Mouse (Mus musculus): ENCODE measurements around the gene Kcnn1. TPM values are rescaled to one million over a fixed set of nuclear protein-coding genes. Genes with fewer than 3 reads are reported as not detected.
A peak's percentile ranks its signal among the peaks of the same experiment; 100 is the strongest.

The Kcnn1 gene
- total and polyA plus RNA-seq, 3 experiments: 12.6 to 21.5 (median 14.7) TPM

DNA sequence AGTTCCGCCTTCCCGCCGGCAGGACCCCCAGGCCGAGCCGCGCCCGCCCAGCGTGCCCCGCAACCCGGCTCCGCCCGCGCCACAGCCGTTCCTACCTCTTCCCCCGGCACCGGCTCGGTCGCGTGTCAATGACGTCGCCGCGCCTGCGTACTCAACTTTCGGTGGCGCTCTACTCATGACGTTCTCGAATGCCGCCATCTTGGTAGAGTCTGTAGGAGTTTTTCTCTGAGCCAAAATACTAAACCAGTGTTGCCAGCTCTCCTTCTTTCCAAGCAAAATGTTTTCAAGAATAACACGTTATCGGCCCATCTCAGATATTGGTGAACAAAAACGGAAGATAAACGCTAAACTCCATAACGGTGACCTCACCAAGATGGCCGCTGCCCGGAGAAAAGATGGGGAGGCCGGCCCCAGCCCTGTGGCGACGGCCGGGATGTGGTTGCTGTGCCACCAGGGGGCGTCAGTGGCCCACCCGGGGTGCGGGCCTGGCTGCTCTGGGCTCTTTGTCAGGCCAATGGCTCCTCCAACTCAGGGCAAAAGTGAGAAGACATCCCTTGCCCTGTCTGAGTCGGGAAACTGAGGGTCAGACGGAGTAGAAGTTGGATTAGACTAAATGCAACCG, 10.4 kb upstream of the Kcnn1 start, which contains the start of gene Ccdc124:
Ccdc124 (minus strand) TSS at position 572 of the 622 bp plus-strand sequence.
- no peaks in the 10 kb centered on the region for H3K79me2 ChIP-seq (replicated peaks; ENCODE audit: control insufficient read depth, insufficient read depth, low read length)
- no peaks in the 10 kb centered on the region for H3K27me3 ChIP-seq (ENCODE audit: control insufficient read depth, insufficient read depth, low read length)
- H3K9ac ChIP-seq (ENCODE audit: low read depth, low read length): peak within 1 kb of the TSS; percentile 75
- peak within 1 kb of the TSS; percentile 95 for H3K27ac ChIP-seq
- peak within 1 kb of the TSS; percentile 97 for H3K4me3 ChIP-seq
- peak; percentile 95 to 97 for DNase-seq
- WGBS: under 1% methylated on average over 46 of the region's 46 CpGs
- H3K4me1 ChIP-seq (ENCODE audit: control insufficient read depth, insufficient read depth, low read length): peaks cover 4% of the 10 kb centered on the region
- intact Hi-C loops (cut with DNase I): loop anchor here (1.0 kb wide), 2 partner anchors 20 to 24 kb away; partner anchors contain the start of gene Rpl18a
- TF ChIP-seq CTCF (IDR thresholded peaks at IDR 0.05) (no peak; the same call in 1 of the 2 replicates), POLR2A (IDR thresholded peaks at IDR 0.05; ENCODE audit: insufficient read depth, low read depth, low read length) (peak; percentile 63), EP300 (IDR thresholded peaks at IDR 0.05; ENCODE audit: insufficient read depth, low read depth, low read length) (0 out of 2 replicates have a peak, but pooled peaks have one; percentile 47)
- no peaks in the 10 kb centered on the region for H3K36me3 ChIP-seq (ENCODE audit: control insufficient read depth, insufficient read depth, low read length)

DNA sequence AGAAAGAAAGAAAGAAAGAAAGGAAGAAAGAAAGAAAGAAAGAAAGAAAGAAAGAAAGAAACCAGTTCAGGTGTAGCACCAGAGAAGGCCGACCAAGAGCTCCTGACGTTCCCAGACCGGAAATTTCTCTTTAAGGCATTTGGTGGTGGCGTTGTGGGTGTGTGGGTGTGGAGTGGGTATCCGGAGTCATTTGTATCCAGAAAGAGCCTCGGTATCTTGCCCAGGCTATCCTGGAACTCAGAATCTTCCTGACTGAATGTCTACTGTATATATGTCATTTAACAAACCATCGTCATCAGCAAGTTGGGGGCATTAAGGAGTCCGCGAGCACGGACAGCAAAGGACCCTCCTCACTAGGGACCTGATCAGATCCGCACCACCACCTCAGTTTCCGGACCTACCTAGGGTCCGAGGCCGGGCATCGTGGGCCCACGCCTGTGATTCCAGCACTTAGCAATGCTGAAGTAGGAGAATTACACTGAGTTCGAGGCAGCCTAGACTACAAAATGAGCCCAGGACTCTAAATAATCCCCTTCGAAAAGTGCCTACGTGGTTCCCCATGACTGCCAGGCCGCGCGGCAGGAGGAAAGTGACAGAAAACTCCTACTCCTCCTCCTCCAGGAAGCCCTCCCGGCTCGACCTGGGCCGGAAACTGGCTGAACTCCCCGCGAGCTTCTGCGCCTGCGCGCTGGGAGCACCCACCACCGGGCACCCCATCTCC, 9.7 kb upstream of the Kcnn1 start:
- Histone ChIP-seq H3K79me2 (replicated peaks; ENCODE audit: control insufficient read depth, insufficient read depth, low read length) (no peaks in the 10 kb centered on the region), H3K4me3 (peak overlapping the region; percentile 97), H3K36me3 (ENCODE audit: control insufficient read depth, insufficient read depth, low read length) (no peaks in the 10 kb centered on the region), H3K27ac (peak overlapping the region; percentile 95), H3K9ac (ENCODE audit: low read depth, low read length) (peak overlapping the region; percentile 75), H3K4me1 (ENCODE audit: control insufficient read depth, insufficient read depth, low read length) (peaks cover 4% of the 10 kb centered on the region), H3K27me3 (ENCODE audit: control insufficient read depth, insufficient read depth, low read length) (no peaks in the 10 kb centered on the region)
- intact Hi-C loops (cut with DNase I): loop anchor here (1.0 kb wide), 2 partner anchors 20 to 24 kb away; partner anchors contain the start of gene Rpl18a
- WGBS: 2% methylated on average over 31 of the region's 31 CpGs
- TF ChIP-seq POLR2A (IDR thresholded peaks at IDR 0.05; ENCODE audit: insufficient read depth, low read depth, low read length): no peak
- TF ChIP-seq CTCF (IDR thresholded peaks at IDR 0.05): no peak
- TF ChIP-seq EP300 (IDR thresholded peaks at IDR 0.05; ENCODE audit: insufficient read depth, low read depth, low read length): no peak
- DNase-seq: no peak

DNA sequence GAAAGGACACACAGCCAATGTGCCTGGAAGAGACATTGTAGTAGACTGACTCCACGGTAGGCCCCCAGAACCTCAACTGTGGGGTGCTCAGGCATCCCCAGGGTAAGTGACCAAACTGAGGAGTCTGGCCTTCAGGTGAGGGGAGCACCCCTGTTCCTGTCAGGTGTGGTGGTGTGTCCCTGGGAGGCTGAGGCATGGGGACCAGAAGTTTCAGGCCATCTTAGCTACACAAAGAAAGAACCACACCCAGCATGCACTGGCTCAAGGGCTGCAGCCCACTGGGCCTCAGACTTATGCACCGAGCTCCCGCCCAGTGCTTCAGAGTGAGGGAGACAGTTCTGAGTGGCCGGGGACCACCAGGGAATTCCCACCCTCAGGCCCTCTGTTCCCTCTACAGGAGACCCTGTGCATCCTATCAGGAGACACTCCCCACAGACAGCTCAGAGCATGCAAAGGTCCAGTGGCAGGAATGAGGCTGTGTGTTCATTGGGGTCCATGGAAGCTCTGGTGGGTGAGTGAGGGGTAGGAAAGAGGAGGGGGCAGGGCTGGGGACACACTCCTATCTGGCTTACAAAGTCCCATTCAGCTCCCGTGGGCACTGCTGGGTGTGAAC, 8.2 kb upstream of the Kcnn1 start:
- TF ChIP-seq CTCF (IDR thresholded peaks at IDR 0.05) (no peak), EP300 (IDR thresholded peaks at IDR 0.05; ENCODE audit: insufficient read depth, low read depth, low read length) (no peak), POLR2A (IDR thresholded peaks at IDR 0.05; ENCODE audit: insufficient read depth, low read depth, low read length) (no peak)
- no peak for DNase-seq
- 64% methylated on average over 5 of the region's 5 CpGs for WGBS
- H3K9ac ChIP-seq (ENCODE audit: low read depth, low read length): no peak overlapping the region
- no peaks in the 10 kb centered on the region for H3K79me2 ChIP-seq (replicated peaks; ENCODE audit: control insufficient read depth, insufficient read depth, low read length)
- H3K27ac ChIP-seq: no peak overlapping the region
- H3K4me3 ChIP-seq: no peak overlapping the region
- intact Hi-C loops (cut with DNase I): no loop called here
- H3K4me1 ChIP-seq (ENCODE audit: control insufficient read depth, insufficient read depth, low read length): peaks cover 4% of the 10 kb centered on the region
- no peaks in the 10 kb centered on the region for H3K36me3 ChIP-seq (ENCODE audit: control insufficient read depth, insufficient read depth, low read length)
- H3K27me3 ChIP-seq (ENCODE audit: control insufficient read depth, insufficient read depth, low read length): no peaks in the 10 kb centered on the region

DNA sequence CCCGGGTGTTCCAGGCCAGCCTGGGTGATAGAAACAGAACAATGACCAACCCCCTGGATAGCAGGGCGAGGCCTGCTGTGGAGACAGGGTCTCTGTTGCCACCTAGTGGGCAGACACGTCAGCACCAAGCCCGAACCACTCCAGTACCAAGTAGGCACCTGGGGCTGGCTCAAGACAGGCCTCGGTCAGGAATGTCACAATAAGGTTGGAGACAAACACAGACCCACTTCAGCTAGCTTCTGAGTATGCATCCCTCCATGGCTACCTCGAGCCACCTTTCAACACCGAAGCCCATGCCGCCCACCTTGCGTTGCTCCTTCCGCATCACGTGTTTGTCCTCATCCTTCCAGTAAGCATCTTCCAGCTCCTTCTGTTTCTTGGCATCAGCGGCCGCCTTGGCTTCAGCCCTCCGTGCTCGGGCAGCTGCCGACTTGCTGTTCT, 6.6 kb upstream of the Kcnn1 start:
- DNase-seq: peak; percentile 81
- Histone ChIP-seq H3K36me3 (ENCODE audit: control insufficient read depth, insufficient read depth, low read length) (no peaks in the 10 kb centered on the region), H3K79me2 (replicated peaks; ENCODE audit: control insufficient read depth, insufficient read depth, low read length) (no peaks in the 10 kb centered on the region), H3K27me3 (ENCODE audit: control insufficient read depth, insufficient read depth, low read length) (no peaks in the 10 kb centered on the region), H3K9ac (ENCODE audit: low read depth, low read length) (no peak overlapping the region), H3K27ac (no peak overlapping the region), H3K4me1 (ENCODE audit: control insufficient read depth, insufficient read depth, low read length) (peaks cover 10% of the 10 kb centered on the region), H3K4me3 (no peak overlapping the region)
- WGBS: 51% methylated on average over 16 of the region's 16 CpGs
- TF ChIP-seq EP300 (IDR thresholded peaks at IDR 0.05; ENCODE audit: insufficient read depth, low read depth, low read length): peak; percentile 92
- TF ChIP-seq CTCF (IDR thresholded peaks at IDR 0.05): peak; percentile 97; the same call in 1 of the 2 replicates
- TF ChIP-seq POLR2A (IDR thresholded peaks at IDR 0.05; ENCODE audit: insufficient read depth, low read depth, low read length): no peak
- intact Hi-C loops (cut with DNase I): loop anchor here (1.0 to 2.0 kb wide), 2 partner anchors 25 to 149 kb away; no protein-coding TSS in a partner anchor

DNA sequence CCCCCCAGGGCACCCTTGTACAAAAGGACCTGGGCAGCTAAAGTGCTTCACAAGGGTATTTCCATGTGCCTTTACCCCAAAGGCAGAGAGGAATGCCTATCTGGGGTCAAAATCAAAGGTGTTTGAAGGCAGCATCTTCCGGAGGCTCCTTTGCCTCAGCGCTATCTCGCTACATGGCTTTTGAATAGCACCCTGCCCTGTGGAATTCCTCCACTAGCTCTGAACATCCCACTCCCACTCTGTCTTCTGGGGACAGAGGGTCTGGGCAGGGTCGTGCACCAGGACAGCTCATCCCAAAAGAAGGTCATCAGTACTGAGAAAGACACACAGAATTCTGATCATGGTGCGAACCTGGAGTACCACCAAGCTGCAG, 6.1 kb upstream of the Kcnn1 start:
- Histone ChIP-seq H3K36me3 (ENCODE audit: control insufficient read depth, insufficient read depth, low read length) (no peaks in the 10 kb centered on the region), H3K4me3 (no peak overlapping the region), H3K79me2 (replicated peaks; ENCODE audit: control insufficient read depth, insufficient read depth, low read length) (no peaks in the 10 kb centered on the region), H3K27me3 (ENCODE audit: control insufficient read depth, insufficient read depth, low read length) (no peaks in the 10 kb centered on the region), H3K4me1 (ENCODE audit: control insufficient read depth, insufficient read depth, low read length) (peaks cover 10% of the 10 kb centered on the region), H3K9ac (ENCODE audit: low read depth, low read length) (no peak overlapping the region), H3K27ac (no peak overlapping the region)
- TF ChIP-seq POLR2A (IDR thresholded peaks at IDR 0.05; ENCODE audit: insufficient read depth, low read depth, low read length): 0 out of 2 replicates have a peak, but pooled peaks have one; percentile 20
- no peak for TF ChIP-seq EP300 (IDR thresholded peaks at IDR 0.05; ENCODE audit: insufficient read depth, low read depth, low read length)
- DNase-seq: no peak
- 59% methylated on average over 5 of the region's 5 CpGs for WGBS
- intact Hi-C loops (cut with DNase I): loop anchor here (1.0 to 2.0 kb wide), 2 partner anchors 25 to 148 kb away; no protein-coding TSS in a partner anchor
